Mouse (Mus musculus): ENCODE results near the gene H2-M10.3. TPM values are rescaled to one million over a fixed set of nuclear protein-coding genes. Genes with fewer than 3 reads are reported as not detected.

The H2-M10.3 gene
- polyA plus RNA-seq, 1 experiment from 2014 or later = not detected

Other genes with a start within 250 kb of the H2-M10.3 start
- not detected in 2 replicates for gene Gm19684, start 246.7 kb downstream of the H2-M10.3 start, polyA plus RNA-seq (2015; fragmentation: Nextera tagmentation; extraction: Ambion mirVana)
- not detected in 2 replicates for gene Gm7030, start 239.0 kb downstream of the H2-M10.3 start, polyA plus RNA-seq (2015; fragmentation: Nextera tagmentation; extraction: Ambion mirVana)
- gene Gm8909, start 199.9 kb downstream of the H2-M10.3 start, polyA plus RNA-seq (2015; fragmentation: Nextera tagmentation; extraction: Ambion mirVana) = not detected in 2 replicates
- gene H2-T3, start 178.1 kb downstream of the H2-M10.3 start, polyA plus RNA-seq (2015; fragmentation: Nextera tagmentation; extraction: Ambion mirVana) = not detected in 2 replicates
- gene Rpp21, start 110.3 kb downstream of the H2-M10.3 start, polyA plus RNA-seq (2015; fragmentation: Nextera tagmentation; extraction: Ambion mirVana) = 101 and 105 TPM in 2 replicates
- 25.7 and 26.4 TPM in 2 replicates for gene Trim39, start 96.2 kb downstream of the H2-M10.3 start, polyA plus RNA-seq (2015; fragmentation: Nextera tagmentation; extraction: Ambion mirVana)
- gene H2-M10.2, start 81.9 kb downstream of the H2-M10.3 start, polyA plus RNA-seq (2015; fragmentation: Nextera tagmentation; extraction: Ambion mirVana) = not detected in 2 replicates
- not detected in 2 replicates for gene H2-M10.1, start 42.3 kb downstream of the H2-M10.3 start, polyA plus RNA-seq (2015; fragmentation: Nextera tagmentation; extraction: Ambion mirVana)
- gene H2-M10.4, start 93.9 kb upstream of the H2-M10.3 start, polyA plus RNA-seq (2015; fragmentation: Nextera tagmentation; extraction: Ambion mirVana) = not detected in 2 replicates
- not detected in 2 replicates for gene H2-M11, start 178.7 kb upstream of the H2-M10.3 start, polyA plus RNA-seq (2015; fragmentation: Nextera tagmentation; extraction: Ambion mirVana)